Mouse (Mus musculus): ENCODE measurements around the gene Il10ra. TPM values are rescaled to one million over a fixed set of nuclear protein-coding genes. Genes with fewer than 3 reads are reported as not detected.

Il10ra gene
- polyA plus RNA-seq, 1 experiment from 2014 or later, result 0.52 TPM

DNA sequence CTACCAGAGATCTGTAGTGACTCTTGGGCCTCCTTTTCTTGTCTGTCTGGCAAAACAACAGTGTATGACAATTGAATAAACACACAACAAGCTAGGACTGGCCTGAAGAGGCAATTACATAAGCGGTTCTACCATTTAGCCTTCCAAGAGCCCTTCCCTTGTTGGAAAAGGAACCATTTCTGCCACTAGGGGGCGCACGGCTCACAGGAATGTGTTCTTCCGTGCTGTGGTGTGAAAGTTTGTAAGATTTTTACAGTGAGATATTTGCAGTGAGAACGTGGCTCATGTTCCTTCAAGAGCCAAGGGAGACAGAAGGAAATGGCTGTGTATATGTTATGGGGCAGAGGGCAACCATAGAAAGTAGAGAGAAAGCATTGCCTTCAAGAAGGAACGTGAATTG is 47.4 kb downstream of the Il10ra start:
- Histone ChIP-seq H3K27me3 (replicated peaks; ENCODE audit: control insufficient read depth, insufficient read depth, low read length) (no peaks in the 10 kb centered on the region), H3K4me2 (ENCODE audit: low read length) (no peak overlapping the region), H3K9me3 (ENCODE audit: control insufficient read depth, low read length) (no peaks in the 10 kb centered on the region), H3K27ac (ENCODE audit: low read length) (no peak overlapping the region), H3K4me1 (replicated peaks; ENCODE audit: control insufficient read depth, insufficient read depth, low read length) (no peaks in the 10 kb centered on the region), H3K4me3 (replicated peaks; ENCODE audit: low read length) (no peak overlapping the region), H3K9ac (replicated peaks; ENCODE audit: low read depth, low read length) (no peak overlapping the region), H3K36me3 (ENCODE audit: control insufficient read depth, insufficient read depth) (no peaks in the 10 kb centered on the region)
- 21% methylated on average over 6 of the region's 6 CpGs for WGBS
- peak; percentile 33; the same call in 1 of the 2 replicates for ATAC-seq

DNA sequence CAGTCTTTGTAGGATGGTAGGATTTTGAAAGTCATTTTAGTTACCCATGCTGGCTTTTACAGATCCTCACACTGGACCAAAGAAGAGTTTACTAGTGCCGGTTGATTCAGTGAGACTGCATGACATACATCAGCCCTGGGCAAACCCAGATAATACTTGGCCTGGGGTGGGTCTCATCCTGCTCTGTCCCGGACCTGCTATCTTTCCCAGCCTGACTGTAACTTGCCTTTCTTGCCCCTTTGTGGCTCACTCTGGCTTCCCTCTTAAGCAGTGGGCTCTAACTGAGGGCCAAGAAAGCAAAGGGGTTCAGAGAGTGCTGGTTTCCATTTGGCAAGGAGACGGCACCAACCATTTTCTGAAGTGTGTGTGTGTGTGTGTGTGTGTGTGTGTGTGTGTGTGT is 49.3 kb downstream of the Il10ra start:
- 88% methylated on average over 3 of the region's 3 CpGs for WGBS
- ATAC-seq, result no peak
- H3K9me3 ChIP-seq (ENCODE audit: control insufficient read depth, low read length), result no peaks in the 10 kb centered on the region
- H3K4me1 ChIP-seq (replicated peaks; ENCODE audit: control insufficient read depth, insufficient read depth, low read length), result no peaks in the 10 kb centered on the region
- no peak overlapping the region for H3K9ac ChIP-seq (replicated peaks; ENCODE audit: low read depth, low read length)
- no peak overlapping the region for H3K4me3 ChIP-seq (replicated peaks; ENCODE audit: low read length)
- no peak overlapping the region for H3K4me2 ChIP-seq (ENCODE audit: low read length)
- H3K36me3 ChIP-seq (ENCODE audit: control insufficient read depth, insufficient read depth), result no peaks in the 10 kb centered on the region
- no peak overlapping the region for H3K27ac ChIP-seq (ENCODE audit: low read length)
- no peaks in the 10 kb centered on the region for H3K27me3 ChIP-seq (replicated peaks; ENCODE audit: control insufficient read depth, insufficient read depth, low read length)

DNA sequence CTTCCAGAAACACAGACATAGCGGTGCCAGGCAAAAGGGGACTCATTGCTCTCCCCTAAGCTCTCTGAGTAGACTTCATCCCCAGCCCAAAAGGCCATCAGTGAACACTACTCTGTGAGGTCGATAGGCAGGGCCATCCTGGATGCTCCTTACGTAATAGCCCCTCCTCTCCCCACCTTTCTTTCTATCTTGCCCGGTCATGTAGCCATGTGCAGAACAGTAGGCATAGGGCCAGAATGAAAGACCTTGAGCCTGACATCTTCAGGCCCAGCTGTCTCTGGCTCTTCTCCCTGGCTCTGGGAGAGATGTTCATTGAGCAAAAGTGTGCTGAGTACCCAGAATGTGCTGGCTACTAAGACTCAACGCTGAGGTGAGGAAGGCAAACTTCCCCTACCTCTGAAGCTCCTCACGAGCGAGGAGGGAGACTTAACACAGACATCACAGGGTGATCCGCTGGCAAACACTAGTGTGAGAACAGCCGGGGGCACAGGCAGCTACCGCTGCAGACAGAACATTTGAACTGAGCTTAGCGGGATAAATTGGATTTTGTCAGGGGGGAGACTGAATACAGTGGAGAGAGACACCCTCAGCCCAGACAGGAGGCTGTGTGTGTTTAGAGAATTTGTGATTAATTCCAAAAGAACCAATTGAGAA is 53.3 kb downstream of the Il10ra start:
- Histone ChIP-seq H3K4me2 (ENCODE audit: low read length) (no peak overlapping the region), H3K27ac (ENCODE audit: low read length) (no peak overlapping the region), H3K9me3 (ENCODE audit: control insufficient read depth, low read length) (no peaks in the 10 kb centered on the region), H3K4me3 (replicated peaks; ENCODE audit: low read length) (no peak overlapping the region), H3K9ac (replicated peaks; ENCODE audit: low read depth, low read length) (no peak overlapping the region), H3K4me1 (replicated peaks; ENCODE audit: control insufficient read depth, insufficient read depth, low read length) (no peaks in the 10 kb centered on the region), H3K27me3 (replicated peaks; ENCODE audit: control insufficient read depth, insufficient read depth, low read length) (no peaks in the 10 kb centered on the region), H3K36me3 (ENCODE audit: control insufficient read depth, insufficient read depth) (no peaks in the 10 kb centered on the region)
- 72% methylated on average over 11 of the region's 11 CpGs for whole genome bisulfite sequencing
- ATAC-seq, result no peak

DNA sequence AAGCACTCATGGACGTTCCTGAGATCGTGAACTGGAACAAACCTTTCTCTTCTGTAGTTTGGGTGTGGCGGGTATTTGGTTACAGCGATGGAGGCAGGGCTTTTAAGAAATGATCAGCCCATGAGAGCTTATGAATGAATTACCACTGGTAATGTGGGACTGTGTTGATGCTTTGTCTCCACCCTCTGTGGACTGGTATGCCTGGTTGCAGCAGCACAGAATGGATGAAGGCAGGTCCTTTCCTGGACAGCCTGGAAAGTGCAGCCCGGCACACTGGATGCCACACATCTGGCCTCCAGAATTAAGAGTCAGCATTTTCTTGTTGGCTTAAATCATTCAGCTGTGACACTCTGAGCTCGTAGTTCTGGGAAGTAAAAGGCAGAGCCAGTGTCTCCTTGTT is 56.9 kb downstream of the Il10ra start:
- Histone ChIP-seq H3K4me1 (replicated peaks; ENCODE audit: control insufficient read depth, insufficient read depth, low read length) (no peaks in the 10 kb centered on the region), H3K4me2 (ENCODE audit: low read length) (no peak overlapping the region), H3K4me3 (replicated peaks; ENCODE audit: low read length) (no peak overlapping the region), H3K27me3 (replicated peaks; ENCODE audit: control insufficient read depth, insufficient read depth, low read length) (no peaks in the 10 kb centered on the region), H3K9ac (replicated peaks; ENCODE audit: low read depth, low read length) (no peak overlapping the region), H3K36me3 (ENCODE audit: control insufficient read depth, insufficient read depth) (no peaks in the 10 kb centered on the region), H3K9me3 (ENCODE audit: control insufficient read depth, low read length) (no peaks in the 10 kb centered on the region), H3K27ac (ENCODE audit: low read length) (no peak overlapping the region)
- no peak for ATAC-seq
- WGBS, result 71% methylated on average over 6 of the region's 6 CpGs

DNA sequence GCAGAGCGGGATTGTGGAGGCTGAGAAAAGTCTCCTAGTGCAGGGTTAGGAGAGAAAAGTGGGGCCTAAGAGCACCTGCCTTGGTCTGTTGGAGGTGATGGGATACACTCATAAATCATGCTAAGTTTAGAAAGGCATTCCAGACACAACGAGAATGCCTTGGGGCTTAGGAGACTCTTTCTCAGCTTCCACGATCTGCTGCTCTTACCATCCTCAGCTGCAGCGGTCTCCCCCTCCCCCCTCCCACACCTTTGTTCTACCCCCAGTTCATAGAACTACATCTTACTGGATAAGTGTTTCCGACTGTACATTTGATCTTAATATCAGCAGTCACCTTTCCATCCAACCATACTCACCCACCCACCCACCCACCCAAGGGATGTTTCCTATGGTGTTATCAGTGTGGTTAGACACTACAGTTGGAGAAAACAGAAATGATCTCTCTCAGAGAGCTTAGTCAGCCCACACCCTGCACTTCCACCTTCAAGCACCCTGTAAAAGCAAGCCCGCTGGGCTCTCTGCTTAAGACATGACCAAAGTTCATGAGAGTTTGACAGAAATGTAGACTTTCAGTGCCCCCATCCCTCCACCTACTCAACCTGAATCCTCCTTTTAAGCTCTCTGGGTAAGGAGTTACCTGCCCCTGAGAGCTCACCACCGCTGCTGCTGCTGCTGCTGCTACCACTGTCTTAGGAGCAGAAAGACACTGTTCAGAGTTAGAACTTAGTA is 61.8 kb downstream of the Il10ra start:
- H3K27me3 ChIP-seq (replicated peaks; ENCODE audit: control insufficient read depth, insufficient read depth, low read length), result no peaks in the 10 kb centered on the region
- 88% methylated on average over 7 of the region's 7 CpGs for WGBS

DNA sequence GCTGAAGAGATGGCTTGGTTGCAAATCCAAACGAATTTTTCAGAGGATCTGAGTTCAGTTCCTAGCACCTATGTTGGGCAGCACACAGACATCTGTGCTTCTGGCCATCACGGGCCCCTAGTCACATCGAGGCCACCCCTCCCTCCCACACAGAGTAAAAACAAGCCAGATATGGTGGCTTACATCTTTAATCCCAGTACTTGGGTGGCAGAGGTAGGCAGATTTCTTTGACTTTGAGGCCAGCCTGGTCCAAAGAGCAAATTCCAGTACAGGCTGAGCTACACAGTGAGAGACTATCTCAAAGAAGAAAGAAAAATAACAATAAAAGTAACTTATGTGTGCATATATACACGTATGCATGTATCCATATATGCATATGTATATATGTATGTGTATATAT is 62.8 kb downstream of the Il10ra start:
- Histone ChIP-seq H3K27me3 (replicated peaks; ENCODE audit: control insufficient read depth, insufficient read depth, low read length) (no peaks in the 10 kb centered on the region), H3K4me1 (replicated peaks; ENCODE audit: control insufficient read depth, insufficient read depth, low read length) (no peaks in the 10 kb centered on the region), H3K27ac (ENCODE audit: low read length) (no peak overlapping the region), H3K4me2 (ENCODE audit: low read length) (no peak overlapping the region), H3K9me3 (ENCODE audit: control insufficient read depth, low read length) (no peaks in the 10 kb centered on the region), H3K36me3 (ENCODE audit: control insufficient read depth, insufficient read depth) (no peaks in the 10 kb centered on the region), H3K9ac (replicated peaks; ENCODE audit: low read depth, low read length) (no peak overlapping the region), H3K4me3 (replicated peaks; ENCODE audit: low read length) (no peak overlapping the region)
- ATAC-seq, result no peak
- WGBS, result 75% methylated on average over 4 of the region's 4 CpGs

More for the DNA sequence above, 61.8 kb downstream of the Il10ra start:
- Histone ChIP-seq H3K4me3 (replicated peaks; ENCODE audit: low read length) (no peak overlapping the region), H3K9me3 (ENCODE audit: control insufficient read depth, low read length) (no peaks in the 10 kb centered on the region), H3K4me1 (replicated peaks; ENCODE audit: control insufficient read depth, insufficient read depth, low read length) (no peaks in the 10 kb centered on the region), H3K9ac (replicated peaks; ENCODE audit: low read depth, low read length) (no peak overlapping the region), H3K36me3 (ENCODE audit: control insufficient read depth, insufficient read depth) (no peaks in the 10 kb centered on the region), H3K4me2 (ENCODE audit: low read length) (no peak overlapping the region), H3K27ac (ENCODE audit: low read length) (no peak overlapping the region)
- no peak for ATAC-seq

DNA sequence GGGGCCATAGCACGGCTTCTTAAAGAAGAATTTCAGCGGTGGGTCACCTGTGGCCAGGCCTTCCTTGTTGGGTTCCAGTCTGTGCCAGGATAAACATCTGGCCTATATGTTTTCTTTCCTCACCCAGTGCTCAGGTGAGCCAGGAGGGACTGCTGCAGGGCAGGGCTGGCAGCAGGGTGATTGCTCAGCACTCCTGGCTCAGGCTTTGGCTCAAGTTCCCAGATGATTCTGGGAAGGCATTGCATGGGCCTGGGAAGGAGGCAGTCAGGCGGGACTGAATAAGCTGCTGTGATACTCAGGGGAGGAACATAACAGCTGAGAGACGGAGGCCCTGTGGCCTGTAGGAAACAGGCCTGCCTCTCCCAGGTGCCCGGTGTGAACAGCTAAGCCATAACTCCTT is 63.8 kb downstream of the Il10ra start:
- Histone ChIP-seq H3K4me1 (replicated peaks; ENCODE audit: control insufficient read depth, insufficient read depth, low read length) (no peaks in the 10 kb centered on the region), H3K27me3 (replicated peaks; ENCODE audit: control insufficient read depth, insufficient read depth, low read length) (no peaks in the 10 kb centered on the region), H3K4me3 (replicated peaks; ENCODE audit: low read length) (no peak overlapping the region), H3K9me3 (ENCODE audit: control insufficient read depth, low read length) (no peaks in the 10 kb centered on the region), H3K4me2 (ENCODE audit: low read length) (no peak overlapping the region), H3K36me3 (ENCODE audit: control insufficient read depth, insufficient read depth) (no peaks in the 10 kb centered on the region), H3K9ac (replicated peaks; ENCODE audit: low read depth, low read length) (no peak overlapping the region), H3K27ac (ENCODE audit: low read length) (no peak overlapping the region)
- ATAC-seq, result no peak
- 82% methylated on average over 5 of the region's 5 CpGs for WGBS

Small RNA genes within 50 kb of the gene (microRNA-seq; reads per million reads assigned to microRNA genes)
- not detected for gene Mir7086

Other genes with a start within 250 kb of the Il10ra start
- gene Mpzl2, start 229.3 kb downstream of the Il10ra start, polyA plus RNA-seq (2015; fragmentation: Nextera tagmentation; extraction: Ambion mirVana), result 0.38 and 0.96 TPM in 2 replicates
- 1.0 and 1.2 TPM in 2 replicates for gene Mpzl3, start 214.0 kb downstream of the Il10ra start, polyA plus RNA-seq (2015; fragmentation: Nextera tagmentation; extraction: Ambion mirVana)
- gene Jaml, start 190.0 kb downstream of the Il10ra start, polyA plus RNA-seq (2015; fragmentation: Nextera tagmentation; extraction: Ambion mirVana), result 0.34 and 0.61 TPM in 2 replicates
- gene Scn2b, start 151.4 kb downstream of the Il10ra start, polyA plus RNA-seq (2015; fragmentation: Nextera tagmentation; extraction: Ambion mirVana), result 5.7 and 6.9 TPM in 2 replicates
- gene Scn4b, start 130.8 kb downstream of the Il10ra start, polyA plus RNA-seq (2015; fragmentation: Nextera tagmentation; extraction: Ambion mirVana), result 0.24 and 0.27 TPM in 2 replicates
- 0.14 and 0.38 TPM in 2 replicates for gene BC049352, start 87.1 kb downstream of the Il10ra start, polyA plus RNA-seq (2015; fragmentation: Nextera tagmentation; extraction: Ambion mirVana)
- not detected in 2 replicates for gene Tmprss4, start 65.1 kb downstream of the Il10ra start, polyA plus RNA-seq (2015; fragmentation: Nextera tagmentation; extraction: Ambion mirVana)
- gene Tmprss13, start 50.0 kb upstream of the Il10ra start, polyA plus RNA-seq (2015; fragmentation: Nextera tagmentation; extraction: Ambion mirVana), result 0.10 TPM in 1 of 2 replicates, not detected in the other
- gene Fxyd6, start 101.0 kb upstream of the Il10ra start, polyA plus RNA-seq (2015; fragmentation: Nextera tagmentation; extraction: Ambion mirVana), result 481 and 559 TPM in 2 replicates
- 6.6 and 8.7 TPM in 2 replicates for gene Fxyd2, start 130.5 kb upstream of the Il10ra start, polyA plus RNA-seq (2015; fragmentation: Nextera tagmentation; extraction: Ambion mirVana)
- 27.9 and 28.0 TPM in 2 replicates for gene Dscaml1, start 157.5 kb upstream of the Il10ra start, polyA plus RNA-seq (2015; fragmentation: Nextera tagmentation; extraction: Ambion mirVana)